Mouse (Mus musculus) cerebellum, adult 2 months (tissue): ENCODE measurements around the gene Kcnt1.

Source experiments
- CTCF ChIP-seq: fragments of 200-500 bp; IDR thresholded peaks from 2 replicates; pipeline ENCODE4 v1.5.1; 2011; ENCODE audit warnings: low read depth, mild to moderate bottlenecking, control low read depth, low read length, moderate library complexity, borderline replicate concordance; ENCODE audit not compliant: insufficient read depth
- POLR2A ChIP-seq: fragments of 200-500 bp; IDR thresholded peaks from 2 replicates; pipeline ENCODE4 v1.6.1; 2011; ENCODE audit warnings: low read length, control low read depth, borderline replicate concordance; ENCODE audit not compliant: insufficient read depth

GRCm38 (mm10) chr2:25824751-25825150, 38.8 kb upstream of the Kcnt1 start:
- TF ChIP-seq POLR2A (no peak), CTCF (no peak)
